Mouse (Mus musculus) testis, adult 2 months (tissue): Measurements from ENCODE around the gene Nsun4. TPM values are rescaled to one million over a fixed set of nuclear protein-coding genes. Genes with fewer than 3 reads are reported as not detected.

Source experiments
- H3K27ac ChIP-seq: fragments of 200-500 bp; 2 replicates; pipeline ENCODE4 v1.5.1; 2012; ENCODE audit warnings: low read depth, low read length; ENCODE audit not compliant: control insufficient read depth, insufficient read depth
- H3K27me3 ChIP-seq: fragments of 200-500 bp; 2 replicates; pipeline ENCODE4 v1.6.1; 2012; ENCODE audit warnings: mild to moderate bottlenecking, low read length, moderate library complexity; ENCODE audit not compliant: control insufficient read depth, insufficient read depth
- H3K36me3 ChIP-seq: fragments of 200-500 bp; 2 replicates; pipeline ENCODE4 v1.6.1; 2012; ENCODE audit warnings: mild to moderate bottlenecking, low read length; ENCODE audit not compliant: control insufficient read depth, insufficient read depth
- H3K4me1 ChIP-seq: fragments of 200-500 bp; 2 replicates; pipeline ENCODE4 v1.6.1; 2012; ENCODE audit warnings: low read length; ENCODE audit not compliant: control insufficient read depth, insufficient read depth
- H3K4me3 ChIP-seq: fragments of 200-500 bp; 2 replicates; pipeline ENCODE4 v1.5.1; 2012; ENCODE audit warnings: low read depth, mild to moderate bottlenecking, low read length, moderate library complexity, mixed read lengths; ENCODE audit not compliant: control insufficient read depth
- CTCF ChIP-seq: fragments of 200-500 bp; IDR thresholded peaks from 2 replicates; pipeline ENCODE4 v1.5.1; 2012; ENCODE audit warnings: low read depth, mild to moderate bottlenecking, inconsistent platforms, low read length, moderate library complexity; ENCODE audit not compliant: control insufficient read depth, insufficient read depth, insufficient replicate concordance
- POLR2A ChIP-seq: fragments of 200-500 bp; IDR thresholded peaks from 2 replicates; pipeline ENCODE4 v1.6.1; 2012; ENCODE audit warnings: low read depth, mild to moderate bottlenecking, inconsistent platforms, low read length, moderate library complexity; ENCODE audit not compliant: control insufficient read depth
- polyA plus RNA-seq: library from polyadenylated mRNA; depleted of rRNA; stranded (reverse); fragments of >200 nt; gene quantifications from 2 replicates; pipeline ENCODE4 v1.2.3, GENCODE M21; 2012

The Nsun4 gene
- polyA plus RNA-seq, 1 experiment: 263 TPM

GRCm38 (mm10) chr4:116059012-116059726 is 5.5 kb upstream of the Nsun4 start:
- no peaks in the 10 kb centered on the region for H3K27me3 ChIP-seq
- H3K4me1 ChIP-seq: peaks cover 2% of the 10 kb centered on the region
- no peak overlapping the region for H3K27ac ChIP-seq
- H3K4me3 ChIP-seq: no peak overlapping the region
- TF ChIP-seq POLR2A: no peak
- no peak for TF ChIP-seq CTCF
- no peaks in the 10 kb centered on the region for H3K36me3 ChIP-seq

- no peak overlapping the region for H3K27ac ChIP-seq
- H3K27me3 ChIP-seq: no peaks in the 10 kb centered on the region
- H3K4me1 ChIP-seq: peaks cover 2% of the 10 kb centered on the region
- TF ChIP-seq POLR2A (no peak), CTCF (no peak)
- no peak overlapping the region for H3K4me3 ChIP-seq
- H3K36me3 ChIP-seq: no peaks in the 10 kb centered on the region
These were observed 3.9 kb upstream of the Nsun4 start for GRCm38 (mm10) chr4:116057559-116057958.

GRCm38 (mm10) chr4:116052526-116053293 is 966 bp downstream of the Nsun4 start:
- Histone ChIP-seq H3K4me1 (no peaks in the 10 kb centered on the region), H3K27me3 (no peaks in the 10 kb centered on the region), H3K27ac (peak overlapping the region; percentile 84), H3K4me3 (peak overlapping the region; percentile 91), H3K36me3 (no peaks in the 10 kb centered on the region)
- TF ChIP-seq POLR2A: no peak
- TF ChIP-seq CTCF: no peak

- TF ChIP-seq POLR2A: no peak
- H3K4me1 ChIP-seq: no peaks in the 10 kb centered on the region
- no peaks in the 10 kb centered on the region for H3K27me3 ChIP-seq
- no peak overlapping the region for H3K27ac ChIP-seq
- no peaks in the 10 kb centered on the region for H3K36me3 ChIP-seq
- no peak overlapping the region for H3K4me3 ChIP-seq
These were observed 4.5 kb downstream of the Nsun4 start for GRCm38 (mm10) chr4:116049211-116049610.

- H3K36me3 ChIP-seq: no peaks in the 10 kb centered on the region
- H3K4me3 ChIP-seq: peak overlapping the region; percentile 28
- TF ChIP-seq CTCF (no peak), POLR2A (no peak)
- no peak overlapping the region for H3K27ac ChIP-seq
- H3K27me3 ChIP-seq: no peaks in the 10 kb centered on the region
- H3K4me1 ChIP-seq: no peaks in the 10 kb centered on the region
These were observed 5.4 kb downstream of the Nsun4 start for GRCm38 (mm10) chr4:116048130-116048920.

GRCm38 (mm10) chr4:116047681-116048080 is 6.0 kb downstream of the Nsun4 start:
- no peak overlapping the region for H3K27ac ChIP-seq
- TF ChIP-seq POLR2A (no peak), CTCF (no peak)
- H3K4me1 ChIP-seq: no peaks in the 10 kb centered on the region
- no peak overlapping the region for H3K4me3 ChIP-seq
- H3K36me3 ChIP-seq: no peaks in the 10 kb centered on the region
- no peaks in the 10 kb centered on the region for H3K27me3 ChIP-seq

GRCm38 (mm10) chr4:116046604-116047003 is 7.1 kb downstream of the Nsun4 start:
- Histone ChIP-seq H3K36me3 (no peaks in the 10 kb centered on the region), H3K27me3 (no peaks in the 10 kb centered on the region), H3K27ac (no peak overlapping the region), H3K4me3 (no peak overlapping the region), H3K4me1 (no peaks in the 10 kb centered on the region)
- TF ChIP-seq POLR2A (no peak), CTCF (no peak)
